Mouse (Mus musculus): ENCODE results near the gene Plcb1. TPM values are rescaled to one million over a fixed set of nuclear protein-coding genes. Genes with fewer than 3 reads are reported as not detected.

The Plcb1 gene
- polyA plus RNA-seq, 1 experiment from 2014 or later: 7.9 TPM

DNA sequence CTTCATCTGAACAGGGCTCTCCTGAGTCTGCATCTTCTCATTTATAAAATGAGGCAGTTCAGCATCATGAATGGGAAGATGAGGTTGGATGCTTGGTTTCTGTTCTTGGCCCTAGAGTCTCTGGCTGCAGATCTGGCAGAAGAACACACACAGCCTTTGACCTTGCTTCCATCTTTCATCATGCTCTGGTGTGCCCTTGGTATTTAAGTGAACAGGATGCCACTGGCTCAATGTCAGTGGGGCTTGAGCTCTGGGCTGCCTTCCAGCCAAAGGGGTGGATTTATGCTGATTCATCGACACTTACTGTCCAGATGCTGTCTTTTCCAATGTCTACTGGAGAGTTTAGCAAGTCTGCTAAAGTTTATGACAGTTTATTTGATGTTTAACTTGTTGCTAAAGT is 161.0 kb downstream of the Plcb1 start:
- no peaks in the 10 kb centered on the region for H3K27me3 ChIP-seq (ENCODE audit: insufficient read depth, low read length)
- H3K4me3 ChIP-seq (ENCODE audit: low read depth, low read length): no peak overlapping the region
- TF ChIP-seq EP300 (IDR thresholded peaks at IDR 0.05; ENCODE audit: low read depth): no peak
- TF ChIP-seq CTCF (IDR thresholded peaks at IDR 0.05; ENCODE audit: low read depth): no peak
- H3K36me3 ChIP-seq (replicated peaks; ENCODE audit: insufficient read depth, low read length): no peaks in the 10 kb centered on the region
- H3K9me3 ChIP-seq (ENCODE audit: low read length): no peaks in the 10 kb centered on the region
- H3K9ac ChIP-seq (replicated peaks): no peak overlapping the region
- ATAC-seq: no peak
- WGBS (ENCODE audit: insufficient replicate concordance): 50% methylated on average over 1 of the region's 1 CpGs
- H3K4me2 ChIP-seq (ENCODE audit: low read depth, low read length): no peak overlapping the region
- no peak overlapping the region for H3K27ac ChIP-seq (ENCODE audit: low read depth)
- no peaks in the 10 kb centered on the region for H3K4me1 ChIP-seq (ENCODE audit: insufficient read depth)
- no peak for DNase-seq

DNA sequence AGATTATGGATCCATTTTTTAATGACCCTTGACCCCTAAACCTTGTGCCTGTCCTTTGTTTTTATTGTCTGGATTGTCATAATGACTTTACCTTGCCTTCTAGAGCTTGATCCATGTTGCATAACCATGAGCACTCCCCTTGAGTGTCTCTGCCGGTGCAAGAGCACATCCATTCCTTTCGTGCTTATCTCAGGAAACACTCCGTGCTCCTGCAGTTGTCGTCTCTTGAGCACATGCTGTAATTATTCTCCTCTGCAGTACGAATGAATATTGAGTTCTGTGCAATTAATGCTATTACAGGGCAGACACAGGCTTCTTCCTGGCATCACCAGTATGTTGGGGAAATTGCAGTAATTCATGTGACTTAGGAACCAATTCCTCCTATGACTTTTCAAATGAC is 166.2 kb downstream of the Plcb1 start:
- TF ChIP-seq CTCF (IDR thresholded peaks at IDR 0.05; ENCODE audit: low read depth): no peak
- no peak for TF ChIP-seq EP300 (IDR thresholded peaks at IDR 0.05; ENCODE audit: low read depth)
- H3K36me3 ChIP-seq (replicated peaks; ENCODE audit: insufficient read depth, low read length): no peaks in the 10 kb centered on the region
- no peak overlapping the region for H3K27ac ChIP-seq (ENCODE audit: low read depth)
- WGBS (ENCODE audit: insufficient replicate concordance): 34% methylated on average over 5 of the region's 5 CpGs
- DNase-seq (no peak), ATAC-seq (no peak)
- no peak overlapping the region for H3K9ac ChIP-seq (replicated peaks)
- H3K4me2 ChIP-seq (ENCODE audit: low read depth, low read length): no peak overlapping the region
- H3K4me3 ChIP-seq (ENCODE audit: low read depth, low read length): no peak overlapping the region
- no peaks in the 10 kb centered on the region for H3K4me1 ChIP-seq (ENCODE audit: insufficient read depth)
- H3K27me3 ChIP-seq (ENCODE audit: insufficient read depth, low read length): no peaks in the 10 kb centered on the region
- no peaks in the 10 kb centered on the region for H3K9me3 ChIP-seq (ENCODE audit: low read length)

DNA sequence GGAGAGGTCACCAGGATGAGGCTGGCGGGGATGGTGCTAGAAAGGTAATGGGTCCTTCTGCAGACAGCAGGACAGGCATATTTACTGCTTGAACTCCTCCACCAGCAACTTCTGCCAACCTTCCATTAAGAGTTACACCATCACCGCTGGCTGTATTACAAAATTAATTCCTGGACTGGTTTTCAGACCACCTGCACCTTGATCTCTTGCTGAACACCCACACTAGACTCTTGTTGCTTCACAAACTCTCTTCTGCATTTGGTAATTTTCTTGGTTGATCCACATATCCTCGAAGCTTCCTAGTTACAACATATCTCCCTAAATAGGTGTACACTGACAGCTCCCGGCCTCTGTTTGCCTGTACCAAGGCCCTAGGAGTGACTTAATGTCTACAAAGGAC is 170.6 kb downstream of the Plcb1 start:
- Histone ChIP-seq H3K4me1 (ENCODE audit: insufficient read depth) (no peaks in the 10 kb centered on the region), H3K27ac (ENCODE audit: low read depth) (no peak overlapping the region), H3K36me3 (replicated peaks; ENCODE audit: insufficient read depth, low read length) (no peaks in the 10 kb centered on the region), H3K27me3 (ENCODE audit: insufficient read depth, low read length) (no peaks in the 10 kb centered on the region), H3K4me3 (ENCODE audit: low read depth, low read length) (no peak overlapping the region), H3K9ac (replicated peaks) (no peak overlapping the region), H3K9me3 (ENCODE audit: low read length) (no peaks in the 10 kb centered on the region), H3K4me2 (ENCODE audit: low read depth, low read length) (no peak overlapping the region)
- no peak for DNase-seq
- TF ChIP-seq CTCF (IDR thresholded peaks at IDR 0.05; ENCODE audit: low read depth) (no peak), EP300 (IDR thresholded peaks at IDR 0.05; ENCODE audit: low read depth) (no peak)
- WGBS (ENCODE audit: insufficient replicate concordance): 65% methylated on average over 4 of the region's 4 CpGs
- peak; percentile 40; the same call in 1 of the 2 replicates for ATAC-seq

DNA sequence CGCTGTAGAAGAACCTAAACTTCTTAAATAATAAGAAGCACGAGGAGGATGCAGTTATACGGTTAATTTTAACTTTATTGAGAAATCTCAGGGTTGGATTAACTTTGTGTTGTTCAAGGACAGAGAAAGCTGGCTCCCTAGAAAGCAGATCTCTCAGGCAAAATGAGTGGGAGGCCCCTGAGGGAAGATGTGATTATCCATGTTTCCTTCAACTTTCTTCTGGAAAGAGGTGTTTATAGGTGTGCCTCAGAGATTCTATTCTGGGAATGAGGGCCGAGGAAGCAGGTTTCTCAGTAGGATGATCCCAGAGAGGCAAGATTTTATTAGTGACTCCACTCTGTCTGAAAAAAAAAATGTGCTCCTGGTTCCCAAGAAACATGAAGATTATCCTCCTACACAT is 180.3 kb downstream of the Plcb1 start:
- Histone ChIP-seq H3K9ac (replicated peaks) (no peak overlapping the region), H3K27me3 (ENCODE audit: insufficient read depth, low read length) (no peaks in the 10 kb centered on the region), H3K4me2 (ENCODE audit: low read depth, low read length) (no peak overlapping the region), H3K27ac (ENCODE audit: low read depth) (no peak overlapping the region), H3K4me1 (ENCODE audit: insufficient read depth) (no peaks in the 10 kb centered on the region), H3K4me3 (ENCODE audit: low read depth, low read length) (no peak overlapping the region), H3K9me3 (ENCODE audit: low read length) (no peaks in the 10 kb centered on the region), H3K36me3 (replicated peaks; ENCODE audit: insufficient read depth, low read length) (no peaks in the 10 kb centered on the region)
- 75% methylated on average over 4 of the region's 4 CpGs for WGBS (ENCODE audit: insufficient replicate concordance)
- DNase-seq: no peak
- no peak for TF ChIP-seq CTCF (IDR thresholded peaks at IDR 0.05; ENCODE audit: low read depth)
- no peak for TF ChIP-seq EP300 (IDR thresholded peaks at IDR 0.05; ENCODE audit: low read depth)
- ATAC-seq: no peak

DNA sequence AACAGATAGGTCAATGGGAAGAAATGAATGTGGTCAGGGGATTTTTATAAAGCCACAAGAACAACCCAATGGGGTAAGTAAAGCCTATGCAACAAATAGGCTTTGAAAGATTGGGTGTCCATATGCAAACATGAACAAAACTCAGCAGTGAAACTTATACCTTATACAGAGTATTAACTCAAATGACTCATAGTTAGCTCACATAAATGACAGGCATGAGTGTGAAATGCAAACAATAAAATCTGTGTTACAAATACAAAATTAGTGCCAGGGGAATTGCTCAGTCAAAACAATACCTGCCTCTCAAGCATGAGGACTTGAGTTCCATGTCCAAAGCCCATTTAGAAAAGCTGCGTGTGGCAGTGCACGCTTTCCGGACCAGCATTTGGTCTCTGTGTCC is 182.5 kb downstream of the Plcb1 start:
- ATAC-seq (no peak), DNase-seq (no peak)
- TF ChIP-seq CTCF (IDR thresholded peaks at IDR 0.05; ENCODE audit: low read depth): no peak
- TF ChIP-seq EP300 (IDR thresholded peaks at IDR 0.05; ENCODE audit: low read depth): no peak
- Histone ChIP-seq H3K4me2 (ENCODE audit: low read depth, low read length) (no peak overlapping the region), H3K4me3 (ENCODE audit: low read depth, low read length) (no peak overlapping the region), H3K9ac (replicated peaks) (no peak overlapping the region), H3K4me1 (ENCODE audit: insufficient read depth) (no peaks in the 10 kb centered on the region), H3K27me3 (ENCODE audit: insufficient read depth, low read length) (no peaks in the 10 kb centered on the region), H3K36me3 (replicated peaks; ENCODE audit: insufficient read depth, low read length) (no peaks in the 10 kb centered on the region), H3K27ac (ENCODE audit: low read depth) (no peak overlapping the region), H3K9me3 (ENCODE audit: low read length) (no peaks in the 10 kb centered on the region)
- WGBS (ENCODE audit: insufficient replicate concordance): 90% methylated on average over 3 of the region's 3 CpGs

DNA sequence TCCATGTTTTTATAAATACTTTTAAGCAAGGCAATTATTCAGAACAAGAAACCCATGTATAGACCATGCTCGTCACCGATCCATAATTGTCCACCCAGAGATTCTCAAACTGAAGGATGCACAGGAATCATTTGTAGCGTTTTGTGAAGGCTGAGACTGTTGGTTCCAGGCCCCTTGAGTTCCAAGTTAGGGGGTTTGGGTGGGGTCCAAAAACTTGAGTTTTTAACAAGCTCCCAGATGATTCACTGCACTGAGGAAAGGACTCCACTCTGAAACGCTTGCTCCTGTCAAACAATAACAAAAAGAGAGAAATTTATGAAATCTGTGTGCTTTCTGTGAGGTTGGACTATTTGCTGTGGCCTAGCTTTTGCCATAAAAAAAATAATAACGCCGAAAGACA is 186.5 kb downstream of the Plcb1 start:
- no peak for TF ChIP-seq CTCF (IDR thresholded peaks at IDR 0.05; ENCODE audit: low read depth)
- TF ChIP-seq EP300 (IDR thresholded peaks at IDR 0.05; ENCODE audit: low read depth): no peak
- H3K4me2 ChIP-seq (ENCODE audit: low read depth, low read length): no peak overlapping the region
- H3K36me3 ChIP-seq (replicated peaks; ENCODE audit: insufficient read depth, low read length): no peaks in the 10 kb centered on the region
- WGBS (ENCODE audit: insufficient replicate concordance): 80% methylated on average over 6 of the region's 6 CpGs
- H3K9ac ChIP-seq (replicated peaks): no peak overlapping the region
- DNase-seq (no peak), ATAC-seq (no peak)
- no peaks in the 10 kb centered on the region for H3K27me3 ChIP-seq (ENCODE audit: insufficient read depth, low read length)
- H3K9me3 ChIP-seq (ENCODE audit: low read length): no peaks in the 10 kb centered on the region
- H3K27ac ChIP-seq (ENCODE audit: low read depth): no peak overlapping the region
- peaks cover 4% of the 10 kb centered on the region; the same call in 1 of the 2 replicates for H3K4me1 ChIP-seq (ENCODE audit: insufficient read depth)
- H3K4me3 ChIP-seq (ENCODE audit: low read depth, low read length): no peak overlapping the region

DNA sequence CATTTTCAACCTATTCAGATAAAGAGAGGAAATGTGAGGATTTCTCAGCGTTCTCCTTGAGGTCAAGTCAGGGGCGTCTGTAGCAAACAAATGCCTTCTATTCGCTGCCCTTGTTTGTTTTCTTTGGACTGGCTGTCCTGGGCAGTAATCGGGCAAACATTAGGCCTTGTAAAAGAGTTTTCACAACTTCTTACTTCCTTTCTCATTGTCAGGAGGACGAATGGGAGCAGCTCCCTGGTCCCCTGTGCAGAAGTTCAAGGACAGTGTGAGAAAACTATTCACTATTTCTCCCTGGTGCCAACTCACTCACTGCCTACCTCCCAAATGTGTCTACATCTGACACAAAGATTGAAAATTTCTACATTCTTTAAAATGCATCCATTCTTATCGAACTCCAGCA is 188.8 kb downstream of the Plcb1 start:
- DNase-seq (no peak), ATAC-seq (peak; percentile 24; the same call in 1 of the 2 replicates)
- WGBS (ENCODE audit: insufficient replicate concordance): 28% methylated on average over 6 of the region's 6 CpGs
- Histone ChIP-seq H3K4me1 (ENCODE audit: insufficient read depth) (peaks cover 4% of the 10 kb centered on the region; the same call in 1 of the 2 replicates), H3K36me3 (replicated peaks; ENCODE audit: insufficient read depth, low read length) (no peaks in the 10 kb centered on the region), H3K27ac (ENCODE audit: low read depth) (peak overlapping the region; percentile 39), H3K4me3 (ENCODE audit: low read depth, low read length) (no peak overlapping the region), H3K9me3 (ENCODE audit: low read length) (no peaks in the 10 kb centered on the region), H3K4me2 (ENCODE audit: low read depth, low read length) (no peak overlapping the region), H3K9ac (replicated peaks) (no peak overlapping the region), H3K27me3 (ENCODE audit: insufficient read depth, low read length) (no peaks in the 10 kb centered on the region)
- TF ChIP-seq CTCF (IDR thresholded peaks at IDR 0.05; ENCODE audit: low read depth) (no peak), EP300 (IDR thresholded peaks at IDR 0.05; ENCODE audit: low read depth) (peak; percentile 36)
